Mouse (Mus musculus) kidney, adult 10 weeks (tissue): ENCODE data around the gene Fbln7. TPM values are rescaled to one million over a fixed set of nuclear protein-coding genes. Genes with fewer than 3 reads are reported as not detected.

ENCODE experiments used
- polyA plus RNA-seq: library from polyadenylated mRNA; stranded (reverse); fragments of 350-450 nt; fragmentation: Illumina TruSeq; extraction: RNeasy Lipid Tissue Mini Kit (QIAGEN cat#74804); gene quantifications from one replicate; pipeline ENCODE4 v1.2.3, GENCODE M21; 2014; ENCODE audit warnings: low read depth, low replicate concordance

The Fbln7 gene
- 7.0 TPM for polyA plus RNA-seq

DNA sequence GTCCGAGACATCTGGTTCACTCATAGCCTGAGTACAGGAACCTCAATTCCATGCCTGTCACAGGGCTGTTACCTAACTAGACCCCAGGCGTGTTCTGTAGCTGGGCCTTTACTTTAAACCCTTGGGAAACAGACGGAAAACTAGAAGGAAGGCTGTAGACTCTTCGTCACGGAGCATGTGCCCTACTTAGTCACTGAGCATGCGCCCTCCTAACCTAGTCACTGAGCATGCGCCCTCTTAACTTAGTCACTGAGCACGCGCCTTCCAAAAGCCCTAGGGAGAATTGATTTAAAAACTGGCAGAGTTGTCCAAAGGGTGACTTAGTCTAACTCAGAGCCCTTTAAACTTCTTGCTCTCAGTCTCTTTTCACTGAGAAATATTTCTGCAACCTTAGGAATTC, at the start of gene Fbln7:
TSS of gene Fbln7 (plus strand) at position 346 of the 400 bp plus-strand sequence.

DNA sequence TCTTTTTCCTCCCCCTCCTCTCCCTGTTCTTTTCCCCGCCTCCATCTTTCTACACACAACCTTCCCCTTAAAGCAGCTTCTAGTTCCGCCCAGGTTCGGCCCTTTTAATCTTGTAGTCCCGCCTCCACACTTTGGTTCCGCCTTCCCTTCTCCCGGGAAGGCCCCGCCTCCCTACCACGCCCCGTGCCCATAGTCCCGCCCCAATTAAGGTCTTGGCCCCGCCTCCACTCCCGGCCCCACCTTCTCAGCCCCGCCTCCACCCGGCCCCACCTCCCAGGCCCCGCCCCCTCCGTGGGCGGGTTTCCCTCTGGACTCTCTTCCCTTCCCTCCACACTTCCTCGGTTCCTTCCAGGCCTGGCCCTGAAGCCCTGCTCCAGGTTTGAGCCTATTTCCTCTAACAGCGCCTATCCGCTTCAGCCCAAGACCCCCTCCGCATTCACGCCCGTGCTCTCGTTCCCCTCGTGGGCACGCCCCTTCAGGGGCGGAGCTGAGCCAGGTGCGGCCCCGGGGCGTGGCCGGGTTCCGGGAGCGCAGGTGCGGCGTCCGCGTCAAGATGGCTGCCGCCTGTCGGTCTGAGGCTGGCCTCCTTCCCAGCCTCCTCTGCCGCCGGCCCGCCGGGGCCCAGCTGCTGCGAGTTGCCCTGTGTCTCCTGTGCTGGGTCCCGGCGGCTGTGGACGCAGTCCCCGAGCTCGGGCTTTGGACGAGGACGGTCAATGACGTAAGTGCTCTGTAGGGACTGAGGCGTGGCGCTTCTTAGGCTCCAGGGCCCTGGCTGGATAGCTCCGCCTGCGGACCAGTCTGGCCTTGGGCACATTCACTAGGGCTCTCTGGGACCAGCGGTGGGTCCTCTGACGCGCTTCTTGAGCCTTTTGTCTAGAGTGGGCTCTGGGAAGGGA, 44.7 kb upstream of the Fbln7 start, which contains the start of gene Tmem87b:
TSS of gene Tmem87b (plus strand) at position 333 of the 896 bp plus-strand sequence.

DNA sequence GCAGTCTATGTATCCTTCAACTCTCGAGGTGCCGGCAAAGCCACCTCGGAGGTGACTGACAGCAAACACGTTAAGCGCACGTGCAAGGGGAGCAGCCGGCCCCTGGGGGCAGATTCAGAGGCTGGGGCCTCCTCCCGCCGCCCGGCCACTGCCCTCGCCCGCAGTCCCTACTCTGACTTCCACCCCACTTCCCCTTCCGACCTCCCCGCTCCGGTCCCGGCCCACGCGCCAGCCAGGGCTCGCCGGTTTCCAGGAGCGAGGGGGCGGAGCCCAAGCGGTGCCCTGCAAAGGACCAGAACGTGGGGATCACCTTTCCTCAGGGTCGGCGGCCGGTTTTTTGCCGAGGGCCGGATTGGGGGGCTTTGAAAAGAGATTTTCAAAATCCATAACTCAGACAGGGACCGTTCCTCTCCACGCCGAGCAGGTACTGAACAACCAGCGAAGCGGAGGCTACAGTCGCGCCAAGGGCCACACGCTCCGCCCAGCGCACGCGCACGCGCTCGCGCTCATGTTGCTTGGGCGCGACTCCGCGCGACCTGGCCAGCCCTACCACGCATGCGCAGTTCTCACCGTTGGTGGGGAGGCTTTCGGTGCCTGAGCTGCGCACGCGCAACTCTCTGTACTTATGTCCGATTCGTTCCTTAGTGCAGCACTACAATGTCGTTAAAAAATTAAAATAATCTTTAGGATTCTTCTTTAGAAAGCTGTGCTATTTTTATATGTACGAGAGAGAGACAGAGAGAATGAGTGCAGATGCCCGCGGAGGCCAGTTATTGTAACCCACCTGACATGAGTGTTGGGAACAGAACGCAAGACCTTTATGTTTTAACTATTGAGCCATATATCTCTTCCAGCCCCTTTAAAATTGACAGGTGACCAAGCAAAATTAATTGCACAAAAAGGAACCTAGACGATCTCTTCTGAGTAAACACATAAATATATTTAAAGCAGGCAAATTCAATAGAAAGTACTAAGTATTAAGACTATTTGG, 81.1 kb downstream of the Fbln7 start, which contains the start of gene Zc3h8:
TSS of gene Zc3h8 (minus strand) at position 540 of the 991 bp plus-strand sequence.

Other genes with a start within 250 kb of the Fbln7 start
- gene Anapc1, start 175.6 kb upstream of the Fbln7 start, polyA plus RNA-seq = 52.5 TPM
- 50.8 TPM for gene Mertk, start 164.0 kb upstream of the Fbln7 start, polyA plus RNA-seq
- 57.5 TPM for gene Tmem87b, start 44.9 kb upstream of the Fbln7 start, polyA plus RNA-seq
- gene Zc3h8, start 81.1 kb downstream of the Fbln7 start, polyA plus RNA-seq = 10.5 TPM
- gene Zc3h6, start 104.4 kb downstream of the Fbln7 start, polyA plus RNA-seq = 7.0 TPM
- gene Gm10762, start 104.7 kb downstream of the Fbln7 start, polyA plus RNA-seq = 11.9 TPM
- not detected for gene Vinac1, start 185.2 kb downstream of the Fbln7 start, polyA plus RNA-seq
- 8.9 TPM for gene Ttl, start 203.0 kb downstream of the Fbln7 start, polyA plus RNA-seq
- gene Polr1b, start 238.0 kb downstream of the Fbln7 start, polyA plus RNA-seq = 4.4 TPM